Mouse (Mus musculus) liver, adult 2 months (tissue): ENCODE data around the gene Klk7. TPM values are rescaled to one million over a fixed set of nuclear protein-coding genes. Genes with fewer than 3 reads are reported as not detected.

Experiments used
- DNase-seq: peaks from one replicate; pipeline ENCODE4 v3.0.0-alpha.2; 2011; ENCODE audit warnings: low read depth, low spot score; ENCODE audit errors: extremely low read depth
- H3K27ac ChIP-seq: fragments of 200-500 bp; replicated peaks from 2 replicates; pipeline ENCODE4 v1.5.1; 2012; ENCODE audit warnings: low read depth, mild to moderate bottlenecking, control low read depth, inconsistent platforms, low read length; ENCODE audit not compliant: insufficient read depth
- H3K27me3 ChIP-seq: fragments of 200-500 bp; 2 replicates; pipeline ENCODE4 v1.6.1; 2012; ENCODE audit warnings: mild to moderate bottlenecking, moderate library complexity, low read length, inconsistent platforms; ENCODE audit not compliant: control insufficient read depth, insufficient read depth
- H3K36me3 ChIP-seq: fragments of 200-500 bp; 2 replicates; pipeline ENCODE4 v1.6.1; 2012; ENCODE audit warnings: low read length, inconsistent platforms; ENCODE audit not compliant: control insufficient read depth, insufficient read depth
- H3K4me1 ChIP-seq: fragments of 200-500 bp; 2 replicates; pipeline ENCODE4 v1.6.1; 2011; ENCODE audit warnings: low read length; ENCODE audit not compliant: control insufficient read depth, insufficient read depth
- H3K4me3 ChIP-seq: fragments of 200-500 bp; 2 replicates; pipeline ENCODE4 v1.5.1; 2011; ENCODE audit warnings: low read depth, mild to moderate bottlenecking, control low read depth, low read length, moderate library complexity; ENCODE audit not compliant: insufficient read depth
- H3K79me2 ChIP-seq: fragments of 200-500 bp; 2 replicates; pipeline ENCODE4 v1.6.1; 2012; ENCODE audit warnings: inconsistent platforms, mild to moderate bottlenecking, low read length, moderate library complexity; ENCODE audit not compliant: control insufficient read depth, insufficient read depth
- H3K9ac ChIP-seq: fragments of 200-500 bp; 2 replicates; pipeline ENCODE4 v1.6.1; 2012; ENCODE audit warnings: low read depth, mild to moderate bottlenecking, control low read depth, inconsistent platforms, low read length
- CTCF ChIP-seq: fragments of 200-500 bp; IDR thresholded peaks from 2 replicates; pipeline ENCODE4 v1.5.1; 2011; ENCODE audit warnings: low read depth, low read length, control low read depth
- POLR2A ChIP-seq: fragments of 200-500 bp; IDR thresholded peaks from 2 replicates; pipeline ENCODE4 v1.6.1; 2011; ENCODE audit warnings: low read length, control low read depth; ENCODE audit not compliant: insufficient read depth; ENCODE audit errors: extremely low read depth
- whole genome bisulfite sequencing: fragments of 180-500 bp; shearing (Covaris S2); methylation state at CpG from one replicate; pipeline ENCODE4 v1.1.7; 2018; 5-methylcytosine and 5-hydroxymethylcytosine counted together
- polyA plus RNA-seq: library from polyadenylated mRNA; depleted of rRNA; stranded (reverse); fragments of >200 nt; gene quantifications from 2 replicates; pipeline ENCODE4 v1.2.3, GENCODE M21; 2012
- total RNA-seq: library from RNA; depleted of rRNA; stranded (reverse); fragments of >200 nt; gene quantifications from 2 replicates; pipeline ENCODE4 v1.2.3, GENCODE M21; 2014

Klk7 gene
- total and polyA plus RNA-seq, 2 experiments = not detected

DNA sequence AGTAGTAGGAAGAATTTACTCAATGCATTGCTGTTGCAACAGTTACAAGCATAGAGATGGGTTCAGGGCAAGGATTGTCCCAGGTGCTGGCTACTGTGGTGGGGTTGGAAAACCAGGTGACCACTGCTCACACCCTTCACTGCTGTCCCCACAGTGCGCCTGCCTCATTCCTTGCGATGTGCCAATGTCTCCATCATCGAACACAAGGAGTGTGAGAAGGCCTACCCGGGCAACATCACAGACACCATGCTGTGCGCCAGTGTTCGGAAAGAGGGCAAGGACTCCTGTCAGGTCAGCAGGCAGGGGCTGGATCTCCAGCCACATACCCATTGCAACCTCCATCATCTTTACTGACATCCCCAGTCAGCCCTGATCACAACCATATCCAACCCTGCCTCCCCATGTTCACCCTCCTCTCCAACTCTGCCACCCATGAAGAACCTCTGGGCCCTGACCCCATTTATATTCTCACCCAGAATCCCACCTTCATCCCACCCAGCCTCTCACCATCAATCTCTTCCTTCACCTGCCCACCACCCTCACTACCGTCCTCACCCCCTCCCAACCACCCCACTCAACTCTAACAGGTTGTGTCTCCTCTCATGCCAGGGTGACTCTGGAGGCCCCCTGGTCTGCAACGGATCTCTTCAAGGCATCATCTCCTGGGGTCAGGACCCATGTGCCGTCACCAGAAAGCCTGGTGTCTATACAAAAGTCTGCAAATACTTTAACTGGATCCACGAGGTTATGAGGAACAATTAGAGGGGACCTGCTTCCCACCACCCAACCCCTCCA lies 32.7 kb upstream of the Klk7 start:
- Histone ChIP-seq H3K36me3 (no peaks in the 10 kb centered on the region), H3K4me1 (no peaks in the 10 kb centered on the region), H3K9ac (no peak overlapping the region), H3K27ac (no peak overlapping the region), H3K27me3 (no peaks in the 10 kb centered on the region), H3K4me3 (no peak overlapping the region), H3K79me2 (no peaks in the 10 kb centered on the region)
- DNase-seq = no peak
- TF ChIP-seq CTCF (no peak), POLR2A (no peak)
- 89% methylated on average over 10 of the region's 10 CpGs for WGBS

GRCm38 (mm10) chr7:43780241-43780640 lies 30.9 kb upstream of the Klk7 start:
- Histone ChIP-seq H3K27me3 (no peaks in the 10 kb centered on the region), H3K4me1 (no peaks in the 10 kb centered on the region), H3K4me3 (no peak overlapping the region), H3K79me2 (no peaks in the 10 kb centered on the region), H3K9ac (no peak overlapping the region), H3K27ac (no peak overlapping the region), H3K36me3 (no peaks in the 10 kb centered on the region)
- WGBS = 69% methylated on average over 6 of the region's 6 CpGs
- TF ChIP-seq CTCF (no peak), POLR2A (no peak)
- DNase-seq = no peak

DNA sequence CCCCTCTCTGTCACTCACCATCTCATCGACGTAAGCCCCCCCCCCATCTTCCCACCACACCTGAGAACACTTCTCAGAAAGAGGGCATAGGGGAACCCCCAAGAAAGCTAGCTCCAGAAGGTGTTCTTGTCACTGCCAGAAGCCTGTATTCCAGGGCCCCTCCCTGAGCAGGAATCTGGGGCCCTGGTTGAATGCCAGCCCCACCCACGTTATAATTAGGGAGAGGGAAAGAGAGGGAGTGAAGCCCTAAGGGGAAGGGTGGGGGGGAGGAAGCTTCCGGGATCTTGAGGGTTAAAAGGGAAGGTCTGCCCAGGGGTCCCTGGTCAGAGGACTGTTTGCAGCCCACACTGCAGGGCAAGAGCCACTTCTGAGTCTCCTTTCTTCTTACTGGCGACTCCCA lies 30.3 kb upstream of the Klk7 start, which contains the start of gene Klk10:
Klk10 (plus strand) TSS at position 290 of the 400 bp plus-strand sequence.
- no peaks in the 10 kb centered on the region for H3K79me2 ChIP-seq
- H3K27ac ChIP-seq = no peak within 1 kb of the TSS
- H3K27me3 ChIP-seq = no peaks in the 10 kb centered on the region
- H3K36me3 ChIP-seq = no peaks in the 10 kb centered on the region
- H3K9ac ChIP-seq = no peak within 1 kb of the TSS
- no peaks in the 10 kb centered on the region for H3K4me1 ChIP-seq
- TF ChIP-seq POLR2A (no peak), CTCF (no peak)
- no peak within 1 kb of the TSS for H3K4me3 ChIP-seq
- 58% methylated on average over 5 of the region's 5 CpGs for WGBS
- DNase-seq = no peak

DNA sequence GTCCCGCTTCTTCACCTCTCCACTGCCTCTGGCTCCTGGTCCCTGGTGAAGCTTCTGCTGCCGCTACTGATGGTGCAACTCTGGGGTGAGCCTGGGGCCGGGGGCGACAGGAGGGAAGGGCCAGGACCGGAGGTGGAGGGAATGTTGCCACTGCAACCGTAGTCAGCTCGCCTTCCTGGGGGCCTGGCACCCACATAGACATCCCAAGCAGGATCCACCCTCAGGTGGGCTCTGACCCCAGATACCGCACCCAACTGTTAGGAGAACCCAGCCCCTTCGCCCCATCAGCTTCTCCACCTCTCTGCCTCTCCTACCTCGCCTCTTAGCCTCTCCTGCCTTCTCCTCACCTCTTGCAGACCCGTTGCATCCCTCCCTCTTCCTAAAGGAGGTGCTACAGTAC lies 29.6 kb upstream of the Klk7 start:
- Histone ChIP-seq H3K79me2 (no peaks in the 10 kb centered on the region), H3K4me1 (no peaks in the 10 kb centered on the region), H3K4me3 (no peak overlapping the region), H3K27ac (no peak overlapping the region), H3K27me3 (no peaks in the 10 kb centered on the region), H3K36me3 (no peaks in the 10 kb centered on the region), H3K9ac (no peak overlapping the region)
- no peak for TF ChIP-seq POLR2A
- no peak for TF ChIP-seq CTCF
- WGBS = 83% methylated on average over 11 of the region's 11 CpGs
- DNase-seq = no peak

GRCm38 (mm10) chr7:43782275-43783265 lies 28.5 kb upstream of the Klk7 start:
- Histone ChIP-seq H3K4me1 (no peaks in the 10 kb centered on the region), H3K36me3 (no peaks in the 10 kb centered on the region), H3K4me3 (peak overlapping the region; percentile 17; the same call in 1 of the 2 replicates), H3K27ac (no peak overlapping the region), H3K9ac (no peak overlapping the region), H3K79me2 (no peaks in the 10 kb centered on the region), H3K27me3 (no peaks in the 10 kb centered on the region)
- TF ChIP-seq POLR2A = no peak
- TF ChIP-seq CTCF = peak; percentile 78
- peak; percentile 4 for DNase-seq
- 10% methylated on average over 36 of the region's 36 CpGs for WGBS
